20 mouse cellular contexts compared by ENCODE assay signal in genomic region chr4:22029951-22030350, GRCm38 (mm10).
DNase-seq lines count a peak whose midpoint lies in the region; ATAC-seq and TF ChIP-seq lines count a peak whose summit lies in the region.
"Had no signal": no experiment of that assay in that cellular context is flagged by ENCODE, and none has a peak within 500 bp of the region (broad histone marks: within the 10 kb centered on the region; RNA-seq: fewer than 3 reads in every experiment).

No protein-coding gene starts in this region.

- 44% methylated on average over 2 of the region's 2 CpGs for WGBS in hindbrain, embryonic 13.5 days
- WGBS in hindbrain, embryonic 10.5 days: 86% methylated on average over 2 of the region's 2 CpGs
- 11% methylated on average over 2 of the region's 2 CpGs for WGBS in forebrain, embryonic 14.5 days
- WGBS in hindbrain, embryonic 16.5 days: 40% methylated on average over 2 of the region's 2 CpGs

- no peak for DNase-seq in hindbrain, embryonic 10.5 days (ENCODE audit: low spot score)
- DNase-seq in brain, embryonic 14.5 days (ENCODE audit: low read depth): peak; percentile 94
- DNase-seq in forebrain, embryonic 14.5 days (ENCODE audit: low spot score): peak; percentile 92
- DNase-seq in adrenal gland, adult 2 months: no peak
- DNase-seq in spleen, adult 18-20 months: no peak
- DNase-seq: adrenal gland, adult 8-10 months; cerebellum, adult 9-10 months; kidney, postnatal 36 days; layer of hippocampus, postnatal 36 days; liver, postnatal 0 days; lung, postnatal 10 days had no signal

- peak; percentile 54; the same call in 1 of the 2 replicates for ATAC-seq in hindbrain, embryonic 13.5 days (ENCODE audit: low FRiP score)
- ATAC-seq in forebrain, embryonic 14.5 days: peak; percentile 94
- peak; percentile 67 for ATAC-seq in hindbrain, embryonic 16.5 days
- ATAC-seq: intestine, postnatal 0 days; liver, postnatal 0 days had no signal

- no peak for TF ChIP-seq POLR2A in brain, embryonic 14.5 days (IDR thresholded peaks at IDR 0.05; ENCODE audit: borderline replicate concordance, extremely low read depth, insufficient read depth, insufficient read length, poor library complexity, severe bottlenecking)

- H3K9ac ChIP-seq in hindbrain, embryonic 13.5 days: no peak overlapping the region
- no peak overlapping the region for H3K9ac ChIP-seq in forebrain, embryonic 14.5 days (ENCODE audit: low read length)
- no peak overlapping the region for H3K9ac ChIP-seq in hindbrain, embryonic 16.5 days (ENCODE audit: low read depth, low read length)
- H3K9ac ChIP-seq: limb, embryonic 12.5 days; liver, postnatal 0 days; neural tube, embryonic 15.5 days had no signal

- H3K9me3 ChIP-seq in hindbrain, embryonic 13.5 days: no peaks in the 10 kb centered on the region
- no peaks in the 10 kb centered on the region for H3K9me3 ChIP-seq in hindbrain, embryonic 10.5 days
- no peaks in the 10 kb centered on the region for H3K9me3 ChIP-seq in forebrain, embryonic 14.5 days (replicated peaks; ENCODE audit: control insufficient read depth, low read length)
- H3K9me3 ChIP-seq in hindbrain, embryonic 16.5 days (ENCODE audit: control insufficient read depth, low read length): no peaks in the 10 kb centered on the region
- H3K9me3 ChIP-seq: embryonic facial prominence, embryonic 10.5 days; heart, embryonic 10.5 days; limb, embryonic 12.5 days; neural tube, embryonic 15.5 days had no signal

- H3K4me1 ChIP-seq in hindbrain, embryonic 13.5 days (replicated peaks): no peaks in the 10 kb centered on the region
- H3K4me1 ChIP-seq in hindbrain, embryonic 10.5 days (replicated peaks): no peaks in the 10 kb centered on the region
- no peaks in the 10 kb centered on the region for H3K4me1 ChIP-seq in forebrain, embryonic 14.5 days (ENCODE audit: control insufficient read depth, insufficient read depth, low read length)
- H3K4me1 ChIP-seq in hindbrain, embryonic 16.5 days (ENCODE audit: control insufficient read depth, insufficient read depth, low read depth, low read length): no peaks in the 10 kb centered on the region
- H3K4me1 ChIP-seq: embryonic facial prominence, embryonic 10.5 days; heart, embryonic 10.5 days; limb, embryonic 12.5 days; neural tube, embryonic 15.5 days had no signal

- H3K27me3 ChIP-seq in hindbrain, embryonic 13.5 days: no peaks in the 10 kb centered on the region
- H3K27me3 ChIP-seq in hindbrain, embryonic 10.5 days (ENCODE audit: insufficient read depth, poor library complexity, severe bottlenecking): no peaks in the 10 kb centered on the region
- H3K27me3 ChIP-seq in forebrain, embryonic 14.5 days (replicated peaks; ENCODE audit: control insufficient read depth, insufficient read depth, low read length): no peaks in the 10 kb centered on the region
- no peaks in the 10 kb centered on the region for H3K27me3 ChIP-seq in hindbrain, embryonic 16.5 days (replicated peaks; ENCODE audit: control insufficient read depth, insufficient read depth, low read length)
- H3K27me3 ChIP-seq: limb, embryonic 12.5 days; neural tube, embryonic 15.5 days had no signal

- no peak for TF ChIP-seq CTCF in brain, embryonic 14.5 days (IDR thresholded peaks at IDR 0.05; ENCODE audit: borderline replicate concordance, extremely low read depth, insufficient read depth, insufficient read length)

- no peak overlapping the region for H3K4me2 ChIP-seq in hindbrain, embryonic 13.5 days
- no peak overlapping the region for H3K4me2 ChIP-seq in forebrain, embryonic 14.5 days (ENCODE audit: low read length)
- no peak overlapping the region for H3K4me2 ChIP-seq in hindbrain, embryonic 16.5 days (ENCODE audit: low read length)
- H3K4me2 ChIP-seq: limb, embryonic 12.5 days; liver, embryonic 11.5 days; neural tube, embryonic 15.5 days had no signal

- no peak overlapping the region for H3K4me3 ChIP-seq in hindbrain, embryonic 13.5 days
- no peak overlapping the region for H3K4me3 ChIP-seq in hindbrain, embryonic 10.5 days
- H3K4me3 ChIP-seq in forebrain, embryonic 14.5 days (ENCODE audit: low read depth, low read length): no peak overlapping the region
- no peak overlapping the region for H3K4me3 ChIP-seq in hindbrain, embryonic 16.5 days (ENCODE audit: low read length)
- H3K4me3 ChIP-seq: embryonic facial prominence, embryonic 10.5 days; heart, embryonic 10.5 days; limb, embryonic 12.5 days; neural tube, embryonic 15.5 days had no signal

- no peaks in the 10 kb centered on the region for H3K36me3 ChIP-seq in hindbrain, embryonic 13.5 days
- H3K36me3 ChIP-seq in hindbrain, embryonic 10.5 days: no peaks in the 10 kb centered on the region
- no peaks in the 10 kb centered on the region for H3K36me3 ChIP-seq in forebrain, embryonic 14.5 days (ENCODE audit: control insufficient read depth, insufficient read depth, low read length)
- no peaks in the 10 kb centered on the region for H3K36me3 ChIP-seq in hindbrain, embryonic 16.5 days (ENCODE audit: control insufficient read depth, insufficient read depth, low read length)
- H3K36me3 ChIP-seq: embryonic facial prominence, embryonic 10.5 days; heart, embryonic 10.5 days; limb, embryonic 12.5 days; neural tube, embryonic 15.5 days had no signal

- H3K27ac ChIP-seq in hindbrain, embryonic 13.5 days: no peak overlapping the region
- H3K27ac ChIP-seq in hindbrain, embryonic 10.5 days: no peak overlapping the region
- H3K27ac ChIP-seq in forebrain, embryonic 14.5 days (ENCODE audit: low read depth, low read length): no peak overlapping the region
- H3K27ac ChIP-seq in hindbrain, embryonic 16.5 days (ENCODE audit: low read depth, low read length): no peak overlapping the region
- H3K27ac ChIP-seq: embryonic facial prominence, embryonic 10.5 days; heart, embryonic 10.5 days; limb, embryonic 12.5 days; neural tube, embryonic 15.5 days; stomach, postnatal 0 days had no signal

Comparison
In these comparisons a context has a peak if more than half of its experiments do, and no peak if none do; other contexts are left out.
1. DNase-seq: peak in brain, embryonic 14.5 days (single experiment) and forebrain, embryonic 14.5 days (single experiment); none in hindbrain, embryonic 10.5 days (single experiment), adrenal gland, adult 2 months (single experiment) and spleen, adult 18-20 months (0 of 2).
2. Peak in every context shown above with its lines, with median percentiles within 50 percentile points of each other: ATAC-seq.